Mouse (Mus musculus) kidney, postnatal 4 days (tissue): ENCODE measurements around the gene Slc16a5.
"Not testable (repeated sequence)": the region's sequence is repeated elsewhere in the genome, so short reads cannot be mapped to it uniquely, and the experiment has no call there.

ENCODE experiments used
- DNase-seq, 2 experiments: peaks; one replicate each; pipeline ENCODE4 v3.0.0; 2021; ENCODE audit warnings: mixed read lengths in 2 of 2

Slc16a5 gene

DNA sequence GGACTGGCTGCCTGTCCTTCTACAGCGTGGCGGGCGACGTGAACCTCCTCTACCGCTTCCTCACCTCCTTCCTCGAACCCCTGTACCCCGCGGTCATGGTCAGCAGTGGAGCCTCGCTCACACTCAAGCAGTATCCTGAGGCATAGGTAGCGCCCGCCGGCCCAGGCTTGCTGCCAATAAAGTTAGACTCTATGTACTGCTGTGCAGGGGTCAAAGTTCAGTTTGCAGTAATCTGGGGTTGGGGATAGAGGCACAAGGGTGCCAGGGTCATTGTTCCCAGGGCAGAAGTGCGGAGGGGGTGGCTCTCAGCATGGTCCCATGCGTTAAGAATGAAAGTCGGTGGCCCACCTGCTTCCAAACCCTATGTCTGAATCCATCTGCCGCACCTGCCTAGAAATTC, 14.2 kb upstream of the Slc16a5 start:
- DNase-seq, result peak in 1 of 2 experiments; percentile 58

DNA sequence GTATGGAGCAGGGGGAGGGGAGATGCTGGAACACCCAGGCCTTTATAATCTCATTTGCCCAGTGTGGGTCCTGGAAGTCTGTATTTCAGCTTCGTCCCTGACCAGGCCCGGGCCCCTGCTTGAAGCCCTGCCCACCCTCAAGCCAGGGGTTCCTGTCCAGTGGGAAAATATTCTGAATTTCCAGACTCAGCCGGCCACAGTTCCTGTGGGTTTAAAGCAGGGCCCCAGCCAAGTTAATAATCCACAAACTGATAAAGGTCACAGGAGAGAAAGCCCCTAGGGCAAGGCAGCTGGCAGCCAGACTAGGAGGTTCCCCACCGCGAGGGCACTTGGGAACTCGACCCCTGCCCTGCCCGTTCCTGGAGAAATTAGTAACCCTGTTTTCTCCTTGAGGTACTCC, 13.3 kb upstream of the Slc16a5 start:
- peak; percentile 65 to 80 for DNase-seq

DNA sequence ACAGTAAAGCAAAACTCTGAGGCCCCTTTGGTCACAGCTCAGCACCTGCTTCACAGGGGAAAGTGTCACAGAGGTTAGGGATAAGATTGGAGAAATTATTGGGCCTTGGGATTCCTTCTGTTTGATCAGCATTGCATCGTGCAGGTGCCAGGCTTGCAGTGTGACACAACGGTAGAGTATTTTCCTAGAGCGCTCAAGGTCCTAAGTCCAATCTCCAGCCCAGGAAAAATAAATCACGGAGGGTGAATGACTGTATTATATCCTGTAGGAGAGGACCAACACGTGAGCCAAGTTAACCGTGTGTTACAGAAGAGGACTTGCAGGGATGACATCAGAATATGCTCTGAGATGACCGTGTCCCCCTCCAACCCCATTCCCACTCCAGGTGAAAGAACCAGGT, 12.1 kb upstream of the Slc16a5 start:
- DNase-seq, result no peak

DNA sequence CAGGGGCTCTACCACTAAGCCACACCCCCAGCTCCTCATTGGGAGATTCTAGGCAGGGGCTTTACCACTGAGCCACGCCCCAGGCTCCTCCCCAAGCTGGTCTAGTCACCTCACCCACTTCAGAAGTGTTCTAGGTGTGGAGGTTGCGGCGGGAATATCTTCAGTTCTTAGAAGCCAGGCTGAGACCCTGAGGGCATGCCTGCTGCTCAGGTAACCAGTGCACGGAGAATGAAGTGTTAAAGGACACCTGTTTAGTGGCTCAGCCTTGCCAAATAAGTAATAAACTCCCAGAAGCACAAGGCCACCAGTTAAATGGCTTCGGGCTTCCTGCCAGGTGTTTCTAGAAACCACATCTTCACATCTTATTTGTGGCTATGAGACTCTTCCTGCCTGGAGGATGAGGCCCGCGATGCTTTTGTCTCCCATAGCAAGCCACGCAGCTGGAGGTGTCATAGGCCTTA, 10.5 kb upstream of the Slc16a5 start:
- DNase-seq, result peak in 1 of 2 experiments; percentile 22

DNA sequence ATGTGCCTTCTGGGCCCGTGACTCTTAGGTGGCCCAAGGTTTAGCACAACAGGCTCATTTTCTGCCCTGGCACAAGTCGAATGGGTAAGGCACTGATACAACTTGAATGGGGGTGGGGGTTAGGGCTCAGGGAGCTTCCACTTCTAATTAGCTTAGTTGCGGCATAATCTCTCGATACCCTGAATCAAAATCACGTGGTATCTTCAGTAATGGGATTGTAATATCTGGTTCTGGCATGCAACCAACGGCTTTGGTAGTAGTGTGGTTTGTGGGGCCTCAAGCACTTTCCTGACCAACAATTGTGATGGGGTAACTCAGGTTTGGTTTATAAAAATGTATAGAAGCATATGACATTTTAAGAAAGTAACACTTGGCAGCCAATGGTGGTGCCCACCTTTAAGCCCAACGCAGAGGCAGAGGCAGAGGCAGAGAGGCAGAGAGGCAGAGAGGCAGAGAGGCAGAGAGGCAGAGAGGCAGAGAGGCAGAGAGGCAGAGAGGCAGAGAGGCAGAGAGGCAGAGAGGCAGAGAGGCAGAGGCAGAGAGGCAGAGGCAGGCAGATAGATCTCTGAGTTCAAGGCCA, 9.9 kb upstream of the Slc16a5 start:
- no peak for DNase-seq

DNA sequence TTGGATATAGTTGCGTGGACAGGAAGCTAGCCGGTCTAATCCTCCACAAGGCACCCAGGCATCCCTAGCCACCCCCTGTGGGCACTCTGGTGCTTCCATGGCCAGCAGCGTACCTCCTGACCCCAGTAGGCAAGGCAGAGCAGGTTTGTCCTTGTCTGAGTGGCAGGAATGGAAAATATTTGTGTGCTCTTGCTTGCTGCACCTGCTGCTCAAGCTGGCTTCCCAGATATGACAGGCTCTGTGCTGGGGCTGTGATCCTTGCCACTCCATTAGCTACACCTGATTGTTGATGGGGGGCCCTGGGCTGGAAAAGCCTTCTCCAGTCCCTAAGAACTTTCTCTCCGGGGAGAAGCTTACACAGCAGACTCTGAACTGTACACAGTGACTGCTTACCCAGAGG, 9.0 kb upstream of the Slc16a5 start:
- peak in 1 of 2 experiments; percentile 33 for DNase-seq

DNA sequence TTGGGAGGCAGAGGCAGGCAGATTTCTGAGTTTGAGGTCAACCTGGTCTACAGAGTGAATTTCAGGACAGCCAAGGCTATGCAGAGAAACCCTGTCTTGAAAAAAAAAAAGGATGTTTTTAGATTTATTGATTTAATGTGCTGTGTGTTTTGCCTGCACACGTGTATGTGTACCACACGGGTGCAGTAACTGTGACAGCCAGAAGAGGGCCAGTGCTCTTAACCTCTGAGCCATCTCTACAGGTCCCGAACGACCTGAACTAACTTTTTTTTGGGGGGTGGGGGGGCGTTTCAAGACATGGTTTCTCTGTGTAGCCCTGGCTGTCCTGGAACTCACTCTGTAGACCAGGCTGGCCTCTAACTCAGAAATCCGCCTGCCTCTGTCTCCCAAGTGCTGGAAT, 7.5 kb upstream of the Slc16a5 start:
- DNase-seq, result not testable (repeated sequence)

DNA sequence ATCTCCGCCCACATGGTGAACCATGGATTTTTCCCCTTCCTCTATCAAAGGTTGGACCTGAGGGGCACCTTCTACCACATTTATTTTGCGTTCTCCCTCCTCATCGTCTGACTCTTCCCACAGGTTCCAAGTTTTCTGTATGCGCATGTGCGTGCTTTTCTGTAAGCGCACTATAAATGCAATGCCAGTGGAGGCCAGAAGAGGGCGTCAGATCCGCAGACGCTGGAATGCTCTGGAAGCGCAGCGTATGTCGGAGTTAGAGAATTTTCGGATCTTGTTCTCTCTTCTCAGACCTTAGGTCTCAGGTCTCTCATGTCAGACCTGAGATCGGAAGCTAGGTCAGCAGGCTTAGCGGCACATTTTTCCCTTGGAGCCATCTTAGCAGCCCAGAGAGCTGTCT, 6.7 kb upstream of the Slc16a5 start:
- no peak for DNase-seq

DNA sequence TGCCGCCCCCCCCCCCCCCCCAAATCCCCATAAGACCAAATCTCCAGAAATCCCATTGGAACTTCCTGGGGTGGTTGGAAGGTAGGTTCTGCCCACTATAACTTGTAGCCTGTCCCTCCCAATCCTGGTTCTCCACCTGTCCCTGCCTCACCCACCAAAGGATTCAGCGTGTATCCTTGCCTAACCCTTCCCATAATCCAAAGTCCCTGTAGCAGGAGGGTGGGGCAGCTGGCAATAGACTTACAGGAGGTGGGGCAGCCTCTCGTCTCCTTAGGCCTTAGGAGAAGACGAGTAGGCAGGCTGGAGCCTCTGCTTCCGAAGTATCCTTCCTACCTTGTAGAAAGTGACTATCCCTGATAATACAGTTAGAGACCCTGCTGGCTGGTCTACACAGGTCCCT, 6.1 kb upstream of the Slc16a5 start:
- DNase-seq, result no peak

DNA sequence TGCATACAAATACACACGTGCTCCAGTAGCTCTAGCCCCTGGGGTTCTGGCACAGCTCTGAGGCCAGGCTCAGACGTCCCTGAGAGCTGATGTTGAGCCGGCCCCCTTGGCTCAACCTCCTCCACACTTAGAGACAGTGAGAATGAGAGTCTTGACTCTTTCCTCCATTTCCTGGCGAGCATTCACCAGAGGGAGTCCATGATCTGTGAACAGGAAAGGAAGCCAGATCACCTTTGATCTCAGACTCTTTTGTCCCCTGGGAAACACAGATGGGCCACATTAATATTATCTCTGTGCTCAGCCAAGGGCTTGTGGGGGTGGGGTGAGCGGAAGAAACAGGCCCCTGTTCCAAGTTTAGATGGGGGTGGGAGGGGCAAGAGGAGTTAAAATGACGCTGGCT, 4.9 kb upstream of the Slc16a5 start:
- peak; percentile 58 to 66 for DNase-seq

DNA sequence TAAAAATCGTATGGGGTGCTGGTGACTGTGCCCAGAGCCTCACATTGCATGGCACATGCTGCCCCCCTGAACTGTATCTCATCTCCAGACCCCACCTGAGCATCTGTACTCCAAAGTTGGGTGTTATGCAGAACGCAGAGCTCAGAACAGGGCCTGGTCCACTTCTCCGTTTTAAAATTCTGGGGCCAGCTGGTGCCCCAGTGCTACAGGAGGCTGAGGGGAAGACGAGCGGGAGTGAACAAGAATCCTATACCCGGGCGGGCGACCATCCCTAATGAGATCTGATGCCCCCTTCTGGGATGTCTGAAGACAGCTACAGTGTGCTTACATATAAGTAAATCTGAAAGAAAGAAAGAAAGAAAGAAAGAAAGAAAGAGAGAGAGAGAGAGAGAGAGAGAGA, 1.3 kb upstream of the Slc16a5 start:
- peak in 1 of 2 experiments; percentile 42 for DNase-seq

DNA sequence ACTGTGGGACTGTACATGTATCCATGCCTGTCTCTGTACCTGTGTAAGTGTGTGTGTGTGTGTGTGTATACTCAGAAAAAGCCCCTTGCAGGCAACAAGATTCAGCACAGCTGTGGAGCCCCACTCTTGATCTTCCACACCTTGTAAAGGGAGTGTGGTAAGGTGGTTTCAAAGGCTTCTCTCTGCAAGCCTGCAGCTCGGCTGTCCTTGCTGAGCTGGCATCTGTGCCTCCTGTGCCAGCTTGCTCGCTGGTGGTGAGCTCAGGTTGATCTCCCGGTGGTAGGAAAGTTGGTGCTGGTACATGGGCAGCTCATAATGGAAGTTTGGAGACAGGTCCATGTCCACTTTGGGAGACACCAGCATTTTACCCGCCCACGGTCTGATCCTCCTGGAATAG, 430 bp upstream of the Slc16a5 start:
- no peak for DNase-seq

DNA sequence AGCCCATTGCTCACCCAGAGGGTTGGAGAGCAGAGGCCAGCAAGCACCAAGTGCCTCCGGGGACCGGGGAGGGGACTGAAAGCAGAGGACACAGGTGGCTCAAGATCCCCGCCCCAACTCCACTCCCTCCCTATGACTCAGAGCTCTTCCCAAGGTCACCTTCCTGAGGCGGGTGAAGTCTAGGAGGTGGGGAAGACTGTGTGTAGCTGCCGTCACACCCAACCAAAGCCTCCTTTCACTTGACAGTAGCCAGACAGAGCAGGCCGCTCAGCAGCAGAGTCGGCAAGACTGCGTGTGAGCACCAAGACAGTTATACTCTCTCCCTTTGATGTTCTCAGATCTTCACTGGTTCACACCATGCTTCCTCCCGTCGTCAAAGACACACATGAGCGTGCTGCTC, 1.1 kb downstream of the Slc16a5 start:
- peak in 1 of 2 experiments; percentile 45 for DNase-seq

DNA sequence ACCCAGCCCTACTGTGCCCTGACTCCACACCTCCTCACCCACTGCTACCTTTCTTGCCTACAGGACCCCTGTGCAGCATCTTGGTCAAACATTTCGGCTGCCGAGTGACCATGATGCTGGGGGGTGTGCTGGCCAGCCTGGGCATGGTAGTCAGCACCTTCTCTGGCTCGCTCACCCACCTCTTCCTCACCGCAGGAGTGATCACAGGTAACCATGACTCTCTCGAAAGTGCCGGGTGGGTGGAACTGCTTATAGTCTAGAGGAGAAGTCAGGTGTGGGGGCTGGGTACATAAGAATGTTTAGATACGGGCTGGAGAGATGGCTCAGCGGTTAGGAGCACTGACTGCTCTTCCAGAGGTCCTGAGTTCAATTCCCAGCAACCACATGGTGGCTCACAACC, 2.6 kb downstream of the Slc16a5 start:
- no peak for DNase-seq

DNA sequence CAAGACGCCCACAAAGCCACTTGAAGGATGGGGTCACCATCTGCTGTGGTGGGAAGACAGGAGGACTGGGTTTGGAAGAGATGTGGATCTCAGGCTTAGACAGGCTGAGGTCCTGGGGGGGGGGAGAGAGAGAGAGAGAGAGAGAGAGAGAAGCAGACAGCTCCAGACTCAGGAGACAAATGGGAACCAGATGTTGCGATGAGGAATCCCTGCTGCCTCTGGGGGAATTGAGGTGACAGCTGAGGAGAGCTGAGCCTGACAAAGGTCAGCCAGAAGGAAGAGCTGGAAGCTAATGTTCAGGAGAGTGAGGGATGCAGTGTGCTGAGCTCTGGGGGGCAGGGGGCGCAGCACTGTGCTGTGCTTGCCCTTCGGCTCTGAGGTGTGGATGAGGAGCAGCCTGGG, 4.9 kb downstream of the Slc16a5 start:
- peak in 1 of 2 experiments; percentile 19 for DNase-seq

DNA sequence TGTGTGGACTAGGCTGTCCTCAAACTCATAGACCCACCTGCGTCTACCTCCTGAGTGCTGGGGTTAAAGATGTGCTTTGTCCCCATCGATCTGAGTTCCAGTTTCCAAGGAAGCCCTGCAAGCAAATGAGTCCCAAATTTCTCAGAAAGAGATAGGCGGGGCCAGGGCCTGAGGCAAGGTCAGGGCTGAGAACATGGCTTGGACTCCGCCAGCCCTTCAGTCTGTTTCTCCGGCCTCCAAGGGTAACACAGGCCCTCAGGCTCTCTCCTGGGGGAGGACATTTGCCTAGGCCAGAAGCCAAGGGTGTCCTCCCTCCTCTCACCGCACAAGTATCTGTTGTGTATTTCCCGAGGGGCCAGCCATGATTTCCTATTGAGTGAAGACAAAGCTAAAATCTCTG, 9.9 kb downstream of the Slc16a5 start:
- no peak for DNase-seq

DNA sequence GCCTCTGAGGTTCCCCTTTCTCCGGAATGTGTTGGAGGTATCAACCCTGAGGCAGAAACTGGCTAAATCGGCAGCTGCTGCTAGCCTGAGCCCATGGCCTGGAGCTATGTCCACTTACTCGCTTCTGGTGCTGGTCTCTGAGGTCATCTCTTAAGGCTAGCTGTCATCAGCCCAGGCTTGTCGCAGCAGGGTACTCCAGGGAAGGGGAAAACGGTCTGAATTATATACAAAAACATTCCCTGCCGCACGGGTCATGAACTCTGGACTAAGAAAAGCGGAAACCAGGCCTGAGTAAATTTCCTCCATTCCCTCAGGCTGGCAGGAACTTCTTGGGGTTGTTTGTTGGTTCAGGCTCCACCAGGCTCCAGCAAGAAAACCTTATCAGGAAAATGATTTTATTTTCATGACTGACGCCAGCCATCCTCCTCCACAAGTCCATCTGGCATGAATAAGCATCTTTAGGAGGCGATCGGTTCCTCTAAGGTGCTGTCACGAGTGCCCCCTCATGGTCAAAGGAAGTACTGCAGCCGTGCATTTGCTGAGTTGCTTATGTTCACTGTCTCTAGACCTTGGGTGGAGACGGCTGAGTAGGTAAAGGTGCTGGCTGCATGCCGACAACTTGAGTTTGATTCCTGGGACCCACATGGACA, 11.5 kb downstream of the Slc16a5 start:
- DNase-seq, result peak; percentile 96 to 97

DNA sequence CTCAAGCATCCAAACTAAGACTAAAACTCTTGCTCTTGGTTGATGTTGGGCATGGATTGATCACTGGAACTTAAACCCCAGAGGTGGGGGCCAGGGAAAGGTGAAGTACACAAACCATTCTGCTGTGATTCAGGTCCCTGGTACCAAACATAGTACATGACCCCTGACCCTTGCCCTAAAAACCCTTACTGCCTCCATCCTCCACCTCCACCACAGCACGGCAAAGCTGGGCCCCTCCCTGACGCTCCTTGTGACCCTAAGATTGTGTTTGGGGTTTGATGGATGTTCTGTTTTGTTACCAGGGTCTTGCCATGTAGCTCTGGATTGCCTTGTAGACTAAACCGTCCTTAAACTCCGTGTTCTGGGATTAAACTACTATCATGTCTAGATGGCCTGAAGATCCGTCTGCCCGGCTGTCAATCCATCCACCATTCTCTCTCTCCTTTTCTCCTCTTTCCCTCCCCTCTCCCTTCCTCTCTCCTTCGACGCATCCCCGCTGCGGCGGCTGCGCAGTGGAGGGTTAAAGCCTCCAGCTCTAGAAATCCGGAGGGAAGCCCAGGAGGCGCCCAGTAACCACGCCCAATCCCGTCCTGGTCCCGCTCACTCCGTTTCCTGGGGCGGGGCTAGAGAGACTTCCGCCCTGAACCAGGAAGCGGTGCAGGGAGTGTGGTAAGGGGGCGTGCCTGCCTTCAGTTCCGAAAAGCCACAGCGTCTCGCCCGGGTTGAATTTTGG, 12.9 kb downstream of the Slc16a5 start, which contains the start of gene Armc7:
Gene Armc7, plus strand, starts transcription at position 643 of the 733 bp plus-strand sequence.
- peak; percentile 96 to 98 for DNase-seq

DNA sequence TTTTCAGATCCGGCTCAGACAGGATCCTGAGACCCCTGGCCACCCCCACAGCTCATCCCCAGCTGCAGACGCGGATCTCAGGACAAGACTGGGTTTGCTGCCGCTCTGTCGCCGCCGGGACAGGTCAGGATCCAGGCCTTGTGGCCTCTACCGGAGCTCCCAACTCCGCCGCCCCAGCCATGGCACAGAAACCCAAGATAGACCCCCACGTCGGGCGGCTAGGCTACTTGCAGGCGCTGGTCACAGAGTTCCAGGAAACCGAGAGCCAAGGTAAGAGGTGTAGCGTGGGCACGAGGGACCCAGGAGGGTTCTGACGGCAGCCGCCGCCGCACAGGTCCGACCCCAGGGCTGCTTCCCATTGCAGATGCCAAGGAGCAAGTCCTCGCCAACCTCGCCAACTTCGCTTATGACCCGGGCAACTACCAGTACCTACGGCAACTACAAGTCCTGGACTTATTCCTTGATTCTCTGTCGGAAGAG, 13.5 kb downstream of the Slc16a5 start:
- no peak for DNase-seq

DNA sequence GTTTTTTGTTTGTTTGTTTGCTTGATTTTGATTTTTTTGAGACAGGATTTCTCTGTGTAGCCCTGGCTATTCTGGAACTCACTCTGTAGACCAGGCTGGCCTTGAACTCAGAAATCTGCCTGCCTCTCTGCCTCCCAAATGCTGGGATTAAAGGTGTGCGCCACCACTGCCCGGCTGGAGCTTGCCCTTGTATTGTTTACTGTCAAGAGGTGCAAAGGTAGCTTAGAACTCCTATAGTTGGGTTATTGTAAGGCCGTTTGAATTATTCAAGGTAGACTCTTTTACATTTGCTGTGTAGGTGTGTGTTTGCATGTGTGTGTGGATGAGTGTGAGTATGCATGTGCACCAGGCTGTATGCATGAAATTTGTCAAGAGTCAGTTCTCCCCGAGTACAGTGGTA, 14.4 kb downstream of the Slc16a5 start:
- DNase-seq, result not testable (repeated sequence)

DNA sequence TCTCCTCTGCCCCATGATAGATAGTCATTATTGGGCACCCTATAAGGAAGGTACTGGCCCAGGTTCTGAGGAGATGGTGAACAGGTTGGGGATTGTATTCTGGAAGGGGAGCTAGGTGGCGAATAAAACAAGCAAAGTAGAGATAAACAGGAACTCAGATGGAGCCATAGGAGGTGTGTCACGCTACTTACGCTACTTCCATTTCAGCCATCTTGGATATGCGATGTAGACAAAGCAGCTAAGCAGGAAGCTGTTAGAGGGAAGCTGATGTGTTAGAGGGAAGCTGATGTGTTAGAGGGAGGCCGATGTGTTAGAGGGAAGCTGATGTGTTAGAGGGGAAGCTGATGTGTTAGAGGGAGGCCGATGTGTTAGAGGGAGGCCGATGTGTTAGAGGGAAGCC, 15.1 kb downstream of the Slc16a5 start:
- not testable (repeated sequence) for DNase-seq

DNA sequence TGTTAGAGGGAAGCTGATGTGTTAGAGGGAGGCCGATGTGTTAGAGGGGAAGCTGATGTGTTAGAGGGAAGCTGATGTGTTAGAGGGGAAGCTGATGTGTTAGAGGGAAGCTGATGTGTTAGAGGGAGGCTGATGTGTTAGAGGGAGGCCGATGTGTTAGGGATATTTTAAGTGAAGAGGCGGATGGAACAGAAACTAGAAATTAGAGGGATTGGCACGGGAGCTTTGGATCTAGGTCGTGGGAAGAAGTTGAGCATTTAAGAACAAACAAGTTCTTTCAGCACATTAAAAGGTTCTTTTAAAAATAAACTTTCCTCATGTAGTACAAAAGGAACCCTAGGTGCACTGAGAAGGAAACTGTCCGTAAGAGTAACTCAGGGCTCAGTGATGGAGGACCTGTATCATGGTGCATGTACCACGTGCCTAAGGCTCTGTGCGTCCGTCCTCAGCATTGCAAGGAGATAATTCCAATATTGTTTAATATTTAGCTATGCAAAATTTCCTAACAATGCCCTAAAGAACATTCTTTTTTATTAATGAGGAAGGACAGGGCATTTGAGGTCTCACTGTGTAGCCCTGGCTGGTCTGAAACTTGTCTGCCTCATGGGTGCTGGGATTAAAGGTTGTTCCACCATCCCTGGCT, 16.1 kb downstream of the Slc16a5 start:
- no peak for DNase-seq

DNA sequence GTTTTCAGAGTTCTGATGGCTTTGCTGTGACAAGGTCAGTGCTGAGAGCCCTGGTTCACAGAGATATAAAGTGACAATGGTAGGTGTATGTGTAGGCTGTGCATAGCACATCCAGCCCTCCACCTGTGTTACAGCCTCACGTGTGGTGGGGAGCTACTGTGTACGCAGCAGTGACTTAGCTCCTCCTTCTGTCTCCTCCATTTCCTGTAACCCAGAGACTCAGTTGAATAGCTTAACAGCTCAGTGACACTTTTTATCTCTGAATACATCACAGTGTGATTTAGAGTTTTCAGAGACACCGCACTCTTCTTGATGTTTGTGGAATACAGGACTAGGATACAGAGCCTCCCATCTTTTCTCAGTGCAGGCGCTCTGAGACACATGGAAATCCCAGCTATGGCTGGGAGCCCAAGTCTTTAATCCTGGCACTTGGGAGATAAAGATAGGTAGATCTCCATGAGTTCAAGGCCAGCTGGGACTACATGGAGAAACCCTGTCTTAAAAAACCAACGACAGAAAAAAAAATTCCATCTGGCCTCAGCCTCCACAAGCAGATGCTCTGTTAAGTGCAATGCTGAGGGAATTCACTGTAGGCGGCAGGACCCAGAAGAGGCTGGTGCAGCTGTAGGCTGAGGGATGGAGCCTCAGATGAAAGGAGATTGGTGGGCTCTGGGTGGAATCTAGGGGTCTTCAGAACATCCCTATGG, 19.4 kb downstream of the Slc16a5 start:
- no peak for DNase-seq
